In the genomic region with DNA sequence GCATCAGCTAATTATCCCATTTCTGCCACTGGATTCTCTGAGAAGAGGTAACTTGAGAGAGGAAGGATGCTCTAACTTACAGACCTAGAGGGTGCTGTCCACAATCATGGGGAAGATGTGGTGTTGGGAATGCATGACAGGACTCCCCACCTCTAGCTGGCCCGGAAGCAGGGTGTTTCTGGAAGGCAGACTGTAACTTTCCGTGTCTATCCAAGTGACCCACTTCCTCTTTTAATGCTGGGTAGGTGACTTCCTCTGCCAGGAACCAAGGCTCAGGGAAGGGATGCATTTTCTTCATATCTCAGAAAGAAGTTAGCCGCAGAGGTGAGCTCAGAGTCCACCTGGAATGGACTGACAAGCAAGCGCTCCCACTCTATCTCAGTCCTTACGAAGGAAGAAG, we compare ENCODE assay signal across 19 mouse cellular contexts.
"Had no signal": no experiment of that assay in that cellular context is flagged by ENCODE, and none has a peak within 500 bp of the region (broad histone marks: within the 10 kb centered on the region; RNA-seq: fewer than 3 reads in every experiment).

No protein-coding gene starts in this region.

- H3K4me1 ChIP-seq: megakaryocyte, embryonic 14.5 days had no signal

- ATAC-seq: midbrain, embryonic 13.5 days; midbrain, embryonic 16.5 days had no signal

- DNase-seq: kidney, adult 2 months; kidney, postnatal 25 days; liver; liver, embryonic 13.5 days; lung, adult 2 months; lung, postnatal 14 days; lung, postnatal 4 days; right cerebral cortex, postnatal 25 days; spleen, adult 18-20 months; thymus, adult 18-20 months; thymus, postnatal 36 days had no signal

- H3K9me3 ChIP-seq: limb, embryonic 10.5 days; limb, embryonic 13.5 days; liver, embryonic 13.5 days; midbrain, embryonic 10.5 days; midbrain, embryonic 13.5 days had no signal

- H3K27me3 ChIP-seq: limb, embryonic 13.5 days; liver, embryonic 13.5 days; midbrain, embryonic 13.5 days had no signal

- H3K36me3 ChIP-seq: limb, embryonic 10.5 days; limb, embryonic 13.5 days; liver, embryonic 13.5 days; midbrain, embryonic 10.5 days; midbrain, embryonic 13.5 days had no signal

- H3K27ac ChIP-seq: kidney, postnatal 0 days; limb, embryonic 10.5 days; limb, embryonic 13.5 days; liver, embryonic 13.5 days; midbrain, embryonic 10.5 days; midbrain, embryonic 13.5 days had no signal

- H3K4me3 ChIP-seq: layer of hippocampus, adult 2 months; limb, embryonic 10.5 days; limb, embryonic 13.5 days; liver, embryonic 13.5 days; megakaryocyte, embryonic 14.5 days; midbrain, embryonic 10.5 days; midbrain, embryonic 13.5 days had no signal

- H3K9ac ChIP-seq: limb, embryonic 13.5 days; liver, embryonic 13.5 days; midbrain, embryonic 13.5 days had no signal

- H3K4me2 ChIP-seq: limb, embryonic 13.5 days; liver, embryonic 13.5 days; midbrain, embryonic 13.5 days had no signal
